Mouse (Mus musculus) forebrain, postnatal 0 days (tissue): ENCODE results near the gene Pex26. TPM values are rescaled to one million over a fixed set of nuclear protein-coding genes. Genes with fewer than 3 reads are reported as not detected.

Source experiments
- ATAC-seq: fragments of 200-750 bp; cut with Nextera tagmentation; 2 replicates; pipeline ENCODE4 v1.8.0; 2017; ENCODE audit warnings: mild to moderate bottlenecking, moderate library complexity
- DNase-seq: peaks from one replicate; pipeline ENCODE4 v3.0.0-alpha.2; 2015
- H3K27ac ChIP-seq: fragments of 300-500 bp; sonication (generic); 2 replicates; pipeline ENCODE4 v1.5.1; 2014; ENCODE audit warnings: low read depth, mild to moderate bottlenecking, antibody characterized with exemption, low read length, moderate library complexity, mixed read lengths
- H3K27me3 ChIP-seq: fragments of 300-500 bp; sonication (generic); 2 replicates; pipeline ENCODE4 v1.6.1; 2014; ENCODE audit warnings: mild to moderate bottlenecking, low read length, mixed read lengths; ENCODE audit not compliant: insufficient read depth
- H3K36me3 ChIP-seq: fragments of 300-500 bp; sonication (generic); 2 replicates; pipeline ENCODE4 v1.6.1; 2014; ENCODE audit warnings: mild to moderate bottlenecking, moderate library complexity; ENCODE audit not compliant: insufficient read depth
- H3K4me1 ChIP-seq: fragments of 300-500 bp; sonication (generic); 2 replicates; pipeline ENCODE4 v1.6.1; 2014; ENCODE audit warnings: antibody characterized with exemption; ENCODE audit not compliant: insufficient read depth
- H3K4me2 ChIP-seq: fragments of 300-500 bp; sonication (generic); 2 replicates; pipeline ENCODE4 v1.6.1; 2014; ENCODE audit warnings: low read depth, mild to moderate bottlenecking, moderate library complexity
- H3K4me3 ChIP-seq: fragments of 300-500 bp; sonication (generic); 2 replicates; pipeline ENCODE4 v1.5.1; 2014; ENCODE audit warnings: low read depth, low read length, mixed read lengths
- H3K9ac ChIP-seq: fragments of 300-500 bp; sonication (generic); 2 replicates; pipeline ENCODE4 v1.6.1; 2014; ENCODE audit warnings: mild to moderate bottlenecking
- H3K9me3 ChIP-seq: fragments of 300-500 bp; sonication (generic); 2 replicates; pipeline ENCODE4 v1.6.1; 2016; ENCODE audit warnings: low read length
- CTCF ChIP-seq: sonication (generic); IDR thresholded peaks from 2 replicates; pipeline ENCODE4 v1.5.1; 2016; ENCODE audit warnings: antibody characterized with exemption, control low read depth, low read depth
- WGBS: fragments of 180-500 bp; shearing (Covaris S2); extraction: QIAGEN DNeasy Blood & Tissue Kit; methylation state at CpG from one replicate; pipeline ENCODE4 v1.1.7; 2014; 5-methylcytosine and 5-hydroxymethylcytosine counted together
- polyA plus RNA-seq: library from polyadenylated mRNA; unstranded; fragments of >200 nt; fragmentation: Nextera tagmentation; extraction: Ambion mirVana; gene quantifications from 2 replicates; pipeline ENCODE4 v1.2.1, GENCODE M21; 2015
- total RNA-seq: library from RNA; depleted of rRNA; stranded (reverse); fragments of >200 nt; gene quantifications from 2 replicates; pipeline ENCODE4 v1.2.3, GENCODE M21; 2014

Gene Pex26
- total and polyA plus RNA-seq, 2 experiments from 2014 or later: 12.3 to 31.0 TPM

DNA sequence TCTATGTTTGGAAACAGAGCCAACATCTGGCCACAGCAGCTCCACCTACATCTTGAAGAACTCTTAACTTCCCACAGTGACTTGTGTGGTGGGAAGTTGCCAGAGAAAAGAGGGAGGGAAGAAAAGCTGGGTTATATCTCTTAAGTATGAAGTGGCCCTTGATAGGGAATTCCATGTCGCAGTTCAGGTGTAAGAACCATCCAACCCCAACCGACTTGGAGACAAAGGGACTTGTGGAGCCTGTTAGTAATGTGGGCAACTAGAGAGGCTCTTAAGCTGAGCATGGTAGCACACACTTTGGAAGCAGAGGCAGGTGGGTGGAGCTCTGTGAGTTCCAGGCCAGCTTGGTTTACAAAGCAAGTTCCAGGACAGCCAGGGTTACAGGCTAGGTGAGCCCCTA, 26.1 kb downstream of the Pex26 start:
- TF ChIP-seq CTCF: no peak
- DNase-seq (no peak), ATAC-seq (no peak)
- no peak overlapping the region for H3K9ac ChIP-seq
- H3K4me2 ChIP-seq: no peak overlapping the region
- no peaks in the 10 kb centered on the region for H3K9me3 ChIP-seq
- no peaks in the 10 kb centered on the region for H3K36me3 ChIP-seq
- H3K4me3 ChIP-seq: no peak overlapping the region
- H3K4me1 ChIP-seq: no peaks in the 10 kb centered on the region
- WGBS: 79% methylated on average over 2 of the region's 2 CpGs
- H3K27me3 ChIP-seq: peaks cover 3% of the 10 kb centered on the region; the same call in 1 of the 2 replicates
- no peak overlapping the region for H3K27ac ChIP-seq

DNA sequence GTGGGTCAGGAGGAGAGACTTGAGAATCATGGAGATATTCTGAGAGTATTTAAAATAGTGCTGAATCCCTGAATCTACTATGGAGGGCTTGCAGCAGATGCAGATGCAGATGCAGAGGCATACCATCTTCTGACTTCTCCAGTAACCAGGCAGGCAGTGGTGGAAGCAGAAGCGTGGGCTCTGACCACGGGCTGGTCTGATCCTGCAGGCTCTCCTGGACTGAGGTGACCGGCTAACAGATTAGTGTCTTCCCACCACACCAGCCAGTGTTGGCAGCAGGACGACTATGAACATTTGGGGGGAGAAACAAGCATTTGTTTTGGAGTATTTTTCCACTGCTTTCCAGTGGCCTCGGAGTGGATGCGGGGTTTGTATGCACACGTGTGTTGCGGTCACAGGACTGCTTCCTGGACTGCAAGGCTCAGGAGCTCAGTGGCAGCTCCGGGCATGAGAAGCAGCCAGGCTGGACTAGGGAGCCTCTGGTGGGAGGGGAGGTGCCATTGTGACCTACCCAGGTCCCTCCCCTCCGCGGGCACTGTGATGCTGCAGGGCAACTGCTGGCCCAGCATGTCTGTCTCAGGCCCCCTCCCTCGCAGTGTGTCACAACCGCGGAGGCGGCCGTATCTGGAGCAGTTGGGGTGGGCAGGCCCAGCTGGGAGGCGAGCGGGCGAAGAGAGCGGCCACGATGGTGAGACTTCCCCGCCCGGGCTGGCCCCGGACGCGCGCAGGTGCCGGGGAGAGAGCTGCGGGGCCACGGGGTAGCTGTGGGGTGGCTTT, 26.9 kb downstream of the Pex26 start, which contains the start of gene Tuba8:
Tuba8 (plus strand) TSS at position 548 of the 777 bp plus-strand sequence.
- no peak for TF ChIP-seq CTCF
- H3K27ac ChIP-seq: no peak within 1 kb of the TSS
- ATAC-seq (peak; percentile 86), DNase-seq (peak; percentile 16)
- H3K36me3 ChIP-seq: no peaks in the 10 kb centered on the region
- 6% methylated on average over 30 of the region's 30 CpGs for WGBS
- H3K9ac ChIP-seq: peak within 1 kb of the TSS; percentile 48
- H3K27me3 ChIP-seq: peaks cover 3% of the 10 kb centered on the region; the same call in 1 of the 2 replicates
- H3K9me3 ChIP-seq: no peaks in the 10 kb centered on the region
- H3K4me3 ChIP-seq: peak within 1 kb of the TSS; percentile 42
- peak within 1 kb of the TSS; percentile 96 for H3K4me2 ChIP-seq
- no peaks in the 10 kb centered on the region for H3K4me1 ChIP-seq

DNA sequence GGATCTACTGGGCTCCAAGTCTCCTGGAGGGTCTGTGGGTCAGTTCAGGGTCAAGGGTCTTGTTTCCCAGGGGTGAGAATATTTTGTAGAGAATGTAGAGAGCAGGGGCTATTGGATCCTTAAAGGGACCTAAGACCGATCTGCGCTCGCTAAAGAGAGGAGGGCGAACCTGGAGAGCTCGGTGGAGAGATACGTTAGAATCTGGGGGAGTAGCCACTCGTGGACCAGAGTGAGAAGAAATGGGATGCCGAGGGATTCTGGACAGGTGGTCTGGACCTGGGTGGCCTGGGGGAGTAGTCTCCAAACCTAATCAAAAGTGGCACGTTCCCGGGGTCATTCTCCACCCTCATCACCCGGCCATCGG, 27.4 kb downstream of the Pex26 start:
- Histone ChIP-seq H3K4me1 (no peaks in the 10 kb centered on the region), H3K4me2 (peak overlapping the region; percentile 96), H3K9me3 (no peaks in the 10 kb centered on the region), H3K27ac (no peak overlapping the region), H3K27me3 (peaks cover 3% of the 10 kb centered on the region; the same call in 1 of the 2 replicates), H3K4me3 (peak overlapping the region; percentile 42), H3K9ac (peak overlapping the region; percentile 48), H3K36me3 (no peaks in the 10 kb centered on the region)
- no peak for TF ChIP-seq CTCF
- WGBS: under 1% methylated on average over 12 of the region's 12 CpGs
- ATAC-seq (peak; percentile 54), DNase-seq (peak; percentile 1)

DNA sequence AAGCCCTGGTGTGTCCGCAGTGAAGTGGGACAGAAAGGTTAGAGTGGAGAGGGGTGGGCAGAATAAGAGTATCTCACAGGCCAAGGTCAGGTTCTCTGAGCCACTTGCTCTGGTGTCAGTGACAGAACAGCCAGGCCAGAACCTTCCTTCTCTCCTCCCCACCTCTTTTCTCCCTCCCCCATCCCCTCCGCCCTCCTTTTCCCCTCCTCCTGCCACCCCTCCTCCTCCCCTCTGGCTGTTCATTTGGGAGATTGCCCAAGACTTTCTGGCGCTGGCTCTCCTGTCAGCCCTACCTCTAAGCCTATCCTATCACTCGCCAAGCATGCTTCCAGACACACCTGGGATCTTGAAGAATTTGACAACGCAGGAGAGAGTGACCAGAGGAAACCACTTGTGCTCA, 28.3 kb downstream of the Pex26 start:
- H3K4me2 ChIP-seq: peak overlapping the region; percentile 96
- H3K36me3 ChIP-seq: no peaks in the 10 kb centered on the region
- TF ChIP-seq CTCF: no peak
- H3K9me3 ChIP-seq: no peaks in the 10 kb centered on the region
- H3K4me3 ChIP-seq: no peak overlapping the region
- DNase-seq: no peak
- no peaks in the 10 kb centered on the region for H3K4me1 ChIP-seq
- H3K27ac ChIP-seq: no peak overlapping the region
- H3K27me3 ChIP-seq: peaks cover 3% of the 10 kb centered on the region; the same call in 1 of the 2 replicates
- no peak overlapping the region for H3K9ac ChIP-seq
- WGBS: 20% methylated on average over 5 of the region's 5 CpGs
- no peak for ATAC-seq

DNA sequence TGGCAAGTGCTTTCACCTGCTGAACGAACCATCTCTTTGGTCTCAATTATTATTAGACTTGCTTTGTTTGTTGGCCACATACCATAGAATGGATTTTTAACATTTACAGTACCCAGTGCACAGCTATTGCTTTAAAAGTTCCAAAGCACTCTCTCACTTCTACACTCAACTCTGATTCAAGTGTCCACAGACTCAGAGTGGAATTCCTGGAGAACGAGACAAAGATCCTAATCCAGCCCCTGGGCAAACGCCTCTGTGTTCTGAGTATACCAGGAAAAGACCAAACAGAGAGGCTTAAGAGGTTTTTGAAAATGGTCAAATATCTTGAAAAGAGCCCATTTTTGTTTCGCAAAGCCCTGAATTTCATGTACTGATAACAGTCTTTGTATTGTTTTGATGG, 29.5 kb downstream of the Pex26 start:
- Histone ChIP-seq H3K27me3 (peaks cover 3% of the 10 kb centered on the region; the same call in 1 of the 2 replicates), H3K4me1 (no peaks in the 10 kb centered on the region), H3K4me2 (no peak overlapping the region), H3K27ac (no peak overlapping the region), H3K9me3 (no peaks in the 10 kb centered on the region), H3K36me3 (no peaks in the 10 kb centered on the region), H3K9ac (no peak overlapping the region), H3K4me3 (no peak overlapping the region)
- DNase-seq (no peak), ATAC-seq (no peak)
- WGBS: 67% methylated on average over 4 of the region's 4 CpGs
- no peak for TF ChIP-seq CTCF

DNA sequence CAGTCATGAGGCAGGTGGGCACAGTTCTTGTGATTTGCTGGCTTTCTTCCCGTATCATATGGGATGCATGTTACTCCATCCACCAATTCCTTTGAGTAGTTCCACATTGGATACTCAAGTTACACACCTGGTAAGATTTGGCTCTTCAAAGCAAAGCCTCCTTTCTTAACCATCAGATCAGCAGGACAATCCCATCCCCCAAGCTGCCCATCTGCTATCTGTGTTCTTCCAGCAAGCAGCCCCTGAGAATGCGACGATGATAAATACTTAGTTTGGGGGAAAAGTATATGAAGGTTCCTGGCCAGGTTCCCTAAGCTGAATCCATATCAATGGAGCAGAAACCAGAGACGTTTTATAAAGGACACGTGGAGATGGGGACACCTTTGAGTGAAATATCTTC, 30.8 kb downstream of the Pex26 start:
- H3K9me3 ChIP-seq: no peaks in the 10 kb centered on the region
- H3K4me3 ChIP-seq: no peak overlapping the region
- H3K9ac ChIP-seq: no peak overlapping the region
- peaks cover 3% of the 10 kb centered on the region; the same call in 1 of the 2 replicates for H3K27me3 ChIP-seq
- no peak for TF ChIP-seq CTCF
- DNase-seq (no peak), ATAC-seq (no peak)
- H3K36me3 ChIP-seq: no peaks in the 10 kb centered on the region
- no peaks in the 10 kb centered on the region for H3K4me1 ChIP-seq
- no peak overlapping the region for H3K4me2 ChIP-seq
- no peak overlapping the region for H3K27ac ChIP-seq
- WGBS: 88% methylated on average over 5 of the region's 5 CpGs

DNA sequence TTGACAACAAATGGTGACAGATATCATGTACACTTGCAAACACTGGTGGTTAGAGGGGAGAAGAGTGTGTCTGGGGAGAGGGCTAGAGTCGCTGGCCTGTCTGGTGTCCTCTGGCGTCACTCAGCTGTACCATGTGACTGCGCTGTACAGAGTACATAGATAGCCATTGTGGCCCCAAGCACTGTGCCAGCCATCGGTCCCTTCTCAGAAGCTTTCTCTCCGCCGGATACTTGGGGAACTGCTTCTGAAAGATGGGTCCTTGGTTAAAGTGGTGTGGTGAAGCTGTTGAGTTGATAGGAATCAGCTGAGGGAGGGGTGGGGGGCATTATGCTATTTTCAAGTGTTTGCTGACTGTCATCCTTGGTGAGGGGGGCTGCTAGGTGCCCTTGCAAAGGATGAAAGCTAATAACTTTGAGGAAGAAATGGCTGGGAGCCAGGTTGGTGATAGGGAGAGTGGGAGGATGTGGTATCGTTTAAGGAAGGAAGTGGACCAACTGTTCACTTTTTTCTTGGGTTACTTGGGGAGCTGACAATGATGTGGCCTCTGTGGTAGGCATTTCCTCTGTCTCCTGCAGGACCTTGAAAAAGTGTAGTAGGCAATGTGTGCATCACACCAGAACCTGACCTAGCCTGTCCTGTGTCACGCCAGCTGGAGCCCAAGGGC, 31.3 kb downstream of the Pex26 start:
- Histone ChIP-seq H3K9me3 (no peaks in the 10 kb centered on the region), H3K4me3 (no peak overlapping the region), H3K4me2 (no peak overlapping the region), H3K27ac (no peak overlapping the region), H3K4me1 (no peaks in the 10 kb centered on the region), H3K36me3 (no peaks in the 10 kb centered on the region), H3K9ac (no peak overlapping the region), H3K27me3 (peaks cover 3% of the 10 kb centered on the region; the same call in 1 of the 2 replicates)
- WGBS: 88% methylated on average over 8 of the region's 8 CpGs
- DNase-seq (no peak), ATAC-seq (no peak)
- TF ChIP-seq CTCF: no peak
